Mouse (Mus musculus) kidney, postnatal 4 days (tissue): ENCODE measurements around the gene Cabp2.

ENCODE experiments used
- DNase-seq, 2 experiments: peaks; one replicate each; pipeline ENCODE4 v3.0.0; 2021; ENCODE audit warnings: mixed read lengths in 2 of 2

Cabp2 gene

DNA sequence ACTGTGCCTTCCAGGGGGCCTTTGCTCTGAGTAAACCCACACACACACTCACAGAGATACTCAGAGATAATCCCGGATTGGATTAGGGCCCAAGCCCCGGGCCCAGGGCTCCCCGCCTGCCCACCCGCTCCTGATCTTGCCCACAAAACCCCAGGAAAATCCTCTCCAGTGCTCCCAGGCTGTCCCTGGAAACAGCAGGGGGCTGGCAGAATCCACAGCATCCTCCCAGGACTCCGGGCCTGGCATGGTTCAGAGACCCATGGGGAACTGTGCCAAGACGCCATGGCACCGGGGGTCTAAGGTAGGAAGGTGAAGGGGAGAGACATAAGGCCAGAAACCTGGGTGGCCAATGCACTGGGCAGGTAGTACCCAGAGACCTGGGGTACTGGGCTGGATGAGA, 1.9 kb downstream of the Cabp2 start:
- DNase-seq = no peak

DNA sequence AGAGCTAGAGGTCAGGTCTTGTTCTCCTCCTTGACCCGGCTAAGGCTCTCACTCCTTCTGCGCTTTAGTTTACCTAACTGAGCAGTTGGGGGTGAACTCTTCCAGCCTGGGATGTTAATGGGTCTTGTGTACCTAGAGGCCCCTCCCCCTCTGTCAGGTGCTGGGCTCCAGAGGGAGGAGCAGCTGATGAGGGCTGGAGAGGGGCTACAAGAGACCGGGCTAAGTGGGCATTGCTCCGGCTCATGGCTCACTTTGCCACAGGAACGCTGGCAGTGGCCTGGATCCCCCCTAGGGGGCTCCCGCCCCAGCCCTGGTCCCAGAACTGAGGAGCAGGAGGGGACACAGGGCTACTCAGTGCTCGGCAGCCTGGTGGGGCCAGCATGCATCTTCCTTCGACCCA, 2.4 kb downstream of the Cabp2 start:
- DNase-seq = no peak

DNA sequence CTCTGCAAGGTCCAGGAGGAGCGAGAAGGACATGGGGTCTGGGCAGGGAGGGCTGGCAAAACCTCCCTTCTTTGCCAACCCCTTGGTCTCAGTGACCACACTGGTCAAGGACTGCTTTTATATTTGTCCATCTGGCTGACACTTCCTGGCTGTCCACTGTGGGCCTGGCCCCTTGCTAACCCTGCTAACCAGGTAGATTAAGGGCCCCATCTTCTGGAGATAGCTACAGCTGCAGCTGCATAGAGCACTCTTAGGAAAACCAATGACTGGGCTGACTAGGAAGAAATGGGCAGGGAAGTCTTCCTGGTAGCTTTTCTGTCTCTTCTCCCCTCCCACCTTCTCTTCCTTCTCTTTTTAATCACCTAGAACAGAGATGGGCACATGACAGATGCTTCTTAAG, 3.6 kb downstream of the Cabp2 start:
- peak in 1 of 2 experiments; percentile 46 for DNase-seq

DNA sequence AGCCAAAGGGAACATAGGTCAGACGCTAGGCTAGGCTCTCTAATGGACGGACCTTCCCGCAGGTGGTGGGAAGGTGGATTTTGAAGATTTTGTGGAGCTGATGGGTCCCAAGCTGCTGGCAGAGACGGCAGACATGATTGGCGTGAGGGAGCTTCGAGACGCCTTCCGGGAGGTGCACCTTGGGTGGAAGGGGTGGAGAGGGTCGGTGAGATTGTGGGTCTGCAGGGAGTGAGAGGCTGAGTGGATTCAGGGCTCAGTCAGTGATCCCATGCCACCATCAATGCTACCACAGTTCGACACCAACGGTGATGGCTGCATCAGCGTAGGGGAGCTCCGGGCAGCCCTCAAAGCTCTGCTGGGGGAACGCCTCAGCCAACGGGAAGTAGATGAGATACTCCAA, 4.8 kb downstream of the Cabp2 start:
- DNase-seq = no peak

DNA sequence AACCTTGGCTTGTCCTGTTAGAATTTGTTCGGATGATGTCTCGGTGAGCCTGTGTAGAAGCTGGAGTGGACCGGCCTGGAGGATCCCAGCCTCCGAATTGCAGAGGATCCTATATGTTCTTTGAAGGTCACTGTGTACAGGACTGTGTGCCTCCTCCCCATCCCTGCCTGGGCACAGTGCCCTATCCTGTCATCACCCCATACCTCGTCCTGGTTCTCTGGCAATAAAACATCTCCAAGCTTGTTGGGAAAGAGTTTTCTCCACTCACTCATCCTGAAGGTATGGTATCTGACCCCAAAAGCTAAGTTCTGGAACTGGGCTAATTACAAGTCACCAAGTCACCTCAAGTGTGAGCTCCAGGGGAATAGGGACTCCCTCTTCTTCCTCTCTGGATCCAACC, 5.7 kb downstream of the Cabp2 start:
- no peak for DNase-seq

DNA sequence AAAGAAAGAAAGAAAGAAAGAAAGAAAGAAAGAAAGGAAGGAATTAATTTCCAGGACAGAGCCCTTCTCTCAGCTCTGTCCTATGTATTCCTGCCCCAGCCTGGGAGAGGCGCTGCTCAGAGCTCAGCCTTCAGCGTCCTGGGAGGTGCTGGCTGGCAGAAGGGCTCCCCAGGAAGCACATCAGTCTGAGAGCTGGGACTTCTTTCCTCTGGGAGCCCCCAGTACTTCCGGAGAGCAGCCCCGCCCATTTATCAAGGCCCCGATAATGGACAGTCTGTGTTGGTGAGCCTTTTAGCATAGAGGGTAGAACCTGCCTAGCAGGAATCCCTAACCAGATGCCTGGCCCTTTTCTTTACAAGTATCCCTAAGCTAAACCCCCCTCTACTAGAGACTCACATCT, 6.8 kb downstream of the Cabp2 start:
- DNase-seq = no peak

DNA sequence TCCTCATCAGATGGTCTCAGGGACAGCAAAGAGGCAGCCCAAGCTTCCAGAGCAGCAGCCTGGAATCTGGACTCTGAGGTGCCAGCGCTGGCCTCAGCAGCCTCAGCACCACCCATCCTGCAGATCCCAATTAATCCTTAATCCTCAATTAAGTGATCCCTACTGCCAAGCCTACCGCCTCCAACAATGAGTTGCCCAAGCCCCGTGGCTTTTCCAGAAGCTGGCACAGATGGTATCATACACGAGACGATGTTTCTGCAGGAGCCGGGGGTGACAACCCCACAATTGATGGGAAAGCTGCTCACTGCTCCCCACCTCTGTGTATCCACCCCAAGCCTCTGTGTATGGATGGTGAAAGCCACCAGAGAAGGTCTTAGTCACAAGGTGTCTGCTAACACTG, 7.8 kb downstream of the Cabp2 start:
- DNase-seq = no peak

DNA sequence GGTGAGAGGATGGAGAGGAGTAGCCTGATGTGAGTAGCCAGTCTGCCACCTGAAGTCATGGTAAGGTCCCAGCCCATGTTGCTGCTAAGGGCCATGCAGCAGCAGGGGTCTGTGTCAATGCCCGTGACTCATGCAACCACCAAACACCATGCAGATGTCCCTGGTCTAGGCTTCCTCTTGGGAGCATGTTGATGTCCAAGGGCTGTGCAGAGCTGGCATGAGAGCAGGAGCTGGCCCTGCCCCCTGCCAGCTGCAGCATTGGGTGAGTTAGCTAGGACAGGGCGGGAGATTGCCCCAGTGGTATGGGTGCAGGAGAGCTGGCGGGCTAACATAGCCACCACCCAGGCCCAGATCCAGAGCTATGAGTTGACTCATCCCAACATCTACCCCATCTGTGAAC, 9.1 kb downstream of the Cabp2 start:
- DNase-seq = no peak

DNA sequence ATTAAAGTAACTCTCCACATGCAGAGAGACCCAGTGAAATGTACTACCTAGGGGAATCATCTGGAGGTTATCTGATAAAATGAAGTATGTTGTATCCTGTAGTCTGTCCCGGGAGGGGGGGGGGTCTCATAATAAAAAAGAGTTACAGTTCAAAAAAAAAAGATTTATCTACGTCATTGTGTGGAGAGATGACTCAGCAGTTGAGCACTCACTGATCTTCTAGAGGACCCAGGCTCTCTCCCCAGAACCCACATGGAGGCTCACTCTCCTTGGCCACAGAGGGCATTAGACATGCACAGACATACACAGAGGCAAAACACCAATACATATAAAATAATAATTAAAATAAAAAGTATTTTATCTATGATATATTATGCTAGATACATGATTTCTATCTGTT, 10.0 kb downstream of the Cabp2 start:
- DNase-seq = no peak

DNA sequence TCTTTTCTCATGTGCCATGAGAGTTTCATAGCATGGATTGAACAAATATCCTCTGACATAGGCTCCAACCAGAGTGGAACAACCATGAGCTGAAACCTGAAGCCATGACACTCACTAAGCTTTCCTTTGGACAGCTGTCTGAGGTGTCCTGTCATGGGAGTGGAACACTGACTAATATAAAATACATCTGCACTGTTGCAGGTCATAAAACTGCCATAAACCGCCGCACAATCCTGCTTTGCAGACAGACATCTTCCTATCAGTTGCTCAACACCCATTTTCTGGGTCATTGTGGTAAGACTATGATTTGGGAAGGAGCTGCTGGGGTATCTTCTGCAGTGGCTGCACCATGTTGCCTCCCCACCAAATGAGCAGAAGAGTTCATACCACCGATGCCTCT, 11.4 kb downstream of the Cabp2 start:
- no peak for DNase-seq

DNA sequence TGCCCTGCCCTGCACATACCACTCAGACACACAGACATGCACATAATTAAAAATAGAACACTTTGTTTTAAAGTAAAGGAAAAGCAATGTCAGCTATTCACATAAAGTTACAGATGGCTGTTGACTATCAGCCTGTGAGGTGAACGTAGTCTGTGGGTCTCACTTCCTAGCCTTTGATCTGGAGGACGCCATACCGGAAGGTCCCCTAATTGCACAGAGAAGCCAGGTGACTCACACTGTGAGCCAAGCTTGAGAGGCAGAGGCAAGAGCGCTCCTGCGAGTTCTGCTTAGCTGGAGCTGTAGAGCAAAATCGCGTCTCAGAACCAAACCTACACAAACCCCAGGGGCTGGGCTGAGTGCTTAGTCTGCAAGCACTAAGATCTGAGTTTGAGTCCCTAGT, 12.4 kb downstream of the Cabp2 start:
- no peak for DNase-seq

DNA sequence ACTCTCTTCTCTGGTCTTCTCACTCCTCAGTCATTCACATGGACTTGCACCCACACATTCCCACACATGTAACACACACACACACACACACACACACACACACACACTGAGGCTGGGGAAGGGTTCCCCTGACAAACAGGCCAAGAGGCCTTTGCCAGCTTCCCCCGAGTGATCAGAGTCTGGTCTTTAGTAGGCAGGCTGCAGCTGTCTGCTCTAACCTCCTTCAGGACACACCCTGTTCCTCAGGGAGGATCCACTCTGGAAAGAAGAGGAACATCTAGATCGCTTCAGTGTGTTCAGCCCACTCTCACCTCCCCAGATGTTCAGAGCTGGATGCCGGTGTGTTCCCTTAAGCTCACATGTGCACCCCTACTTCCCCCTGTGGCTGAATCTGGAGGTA, 13.0 kb downstream of the Cabp2 start:
- no peak for DNase-seq

DNA sequence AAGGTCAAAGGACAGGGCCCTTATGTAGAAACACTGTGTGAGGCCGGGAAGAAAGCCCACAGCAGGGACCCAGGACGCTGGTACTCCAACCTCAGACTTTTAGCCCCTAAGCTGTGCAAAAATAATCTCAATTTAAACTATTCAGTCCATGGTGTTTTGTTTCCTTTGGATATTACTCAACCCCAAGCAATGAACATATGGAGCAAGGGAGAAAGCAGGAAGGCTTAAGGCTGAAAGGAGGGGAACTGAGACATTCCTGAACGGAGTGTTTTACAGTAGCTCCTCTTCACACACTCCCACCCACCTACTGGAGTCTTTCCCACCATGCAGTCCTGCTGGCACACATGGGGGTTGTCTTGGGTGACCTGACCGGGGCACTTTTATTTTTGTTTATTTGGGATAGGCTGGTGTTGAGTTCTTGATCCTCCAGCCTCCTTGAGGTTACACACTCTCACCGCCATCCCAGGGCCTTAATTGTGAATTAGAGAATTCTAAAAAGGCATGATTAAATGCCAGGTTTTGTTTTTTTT, 13.5 kb downstream of the Cabp2 start:
- DNase-seq = no peak

DNA sequence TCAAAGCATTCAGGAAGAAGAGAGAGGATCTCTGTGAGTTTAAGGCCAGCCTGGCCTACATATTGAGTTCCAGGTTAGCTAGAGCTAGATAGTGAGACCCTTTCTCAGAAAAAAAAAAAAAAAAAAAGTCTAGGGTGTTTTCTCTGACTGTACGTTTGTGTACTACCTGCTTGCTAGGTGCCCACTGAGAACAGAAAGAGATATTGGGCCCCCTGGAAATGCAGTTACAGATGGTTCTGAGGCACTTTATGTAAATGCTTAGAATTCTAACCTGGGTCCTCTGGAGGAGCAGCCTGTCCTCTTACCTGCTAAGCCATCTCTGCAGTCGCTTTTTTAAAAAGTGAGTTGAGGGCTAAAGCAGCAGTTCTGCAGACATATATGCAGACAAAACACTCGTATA, 14.4 kb downstream of the Cabp2 start:
- no peak for DNase-seq

DNA sequence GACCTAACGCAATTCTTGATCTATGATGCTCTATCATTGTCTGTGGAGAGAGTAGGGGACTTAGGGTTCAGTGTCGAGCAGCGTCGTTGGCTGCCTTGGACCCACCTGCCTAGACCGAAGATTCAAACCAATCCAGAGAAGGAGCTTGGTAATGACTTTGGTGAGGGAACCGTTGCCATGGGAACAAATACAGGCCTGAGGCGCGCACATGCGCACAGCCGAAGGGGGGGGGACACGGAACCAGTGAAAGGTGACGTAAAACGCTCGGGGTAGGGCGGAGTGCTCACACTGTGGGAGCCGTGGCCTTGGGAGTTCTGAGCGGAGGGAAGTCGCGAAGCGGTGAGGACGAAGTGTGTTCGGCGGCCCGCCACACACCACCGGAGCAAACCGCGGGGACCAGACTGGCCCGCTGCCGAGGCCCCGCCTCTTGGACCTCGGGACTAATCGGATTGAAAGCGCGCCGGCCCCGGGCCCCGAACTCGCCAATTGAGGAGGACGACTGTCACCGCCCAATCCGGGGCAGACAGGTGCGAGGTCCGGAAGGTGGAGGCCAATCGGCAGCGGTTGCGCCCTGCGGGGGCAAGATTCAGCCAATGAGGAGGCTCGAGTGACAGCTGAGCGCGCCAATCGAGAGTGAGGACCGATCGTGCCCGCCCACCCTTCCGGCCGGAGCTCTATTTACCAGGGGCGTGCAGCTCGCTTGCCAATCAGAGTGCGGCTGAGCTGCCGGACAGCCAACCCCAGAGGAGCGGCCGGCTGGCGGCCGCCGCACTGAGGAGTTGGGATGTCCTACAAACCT, 15.5 kb downstream of the Cabp2 start, which contains the start of gene Cdk2ap2:
TSS of gene Cdk2ap2 (plus strand) at position 541 of the 799 bp plus-strand sequence.
- DNase-seq = peak; percentile 100

DNA sequence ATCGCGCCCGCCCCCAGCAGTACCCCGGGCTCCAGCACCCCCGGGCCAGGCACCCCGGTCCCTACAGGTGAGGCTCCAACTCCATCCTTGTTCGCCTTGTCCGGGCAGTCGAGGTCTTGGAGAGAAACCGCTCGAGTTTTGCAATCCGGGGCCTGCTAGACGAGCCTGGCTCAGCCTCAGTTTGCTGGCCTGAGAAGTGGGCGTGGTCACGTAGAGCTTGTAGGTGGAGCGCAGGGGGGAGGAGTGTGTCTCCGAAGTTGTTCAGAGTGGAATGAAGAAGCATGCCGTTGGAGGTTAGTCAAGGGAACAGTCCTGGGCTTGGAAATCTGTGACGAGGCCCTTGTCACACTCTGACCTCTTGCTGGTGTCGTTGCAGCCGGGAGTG, 16.1 kb downstream of the Cabp2 start:
- peak; percentile 78 to 86 for DNase-seq

DNA sequence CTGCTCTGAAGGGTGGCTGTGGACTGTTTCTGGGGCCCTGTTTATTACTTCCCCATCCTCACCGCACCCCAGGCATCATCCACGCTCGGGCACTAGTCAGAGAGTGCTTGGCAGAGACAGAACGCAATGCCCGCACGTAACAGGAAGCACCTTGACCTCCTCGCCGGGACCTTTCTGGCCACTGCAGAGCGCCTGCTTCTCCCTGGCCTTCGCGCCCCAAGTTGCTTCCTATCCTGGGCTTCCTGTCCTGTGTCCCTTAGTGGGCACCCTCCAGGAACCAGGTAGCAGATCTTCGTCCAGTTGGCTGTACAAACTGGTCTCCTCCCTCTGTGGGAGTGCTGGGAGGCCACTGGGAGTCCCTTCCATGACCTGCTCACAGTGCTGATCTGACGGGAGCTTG, 17.0 kb downstream of the Cabp2 start:
- no peak for DNase-seq

DNA sequence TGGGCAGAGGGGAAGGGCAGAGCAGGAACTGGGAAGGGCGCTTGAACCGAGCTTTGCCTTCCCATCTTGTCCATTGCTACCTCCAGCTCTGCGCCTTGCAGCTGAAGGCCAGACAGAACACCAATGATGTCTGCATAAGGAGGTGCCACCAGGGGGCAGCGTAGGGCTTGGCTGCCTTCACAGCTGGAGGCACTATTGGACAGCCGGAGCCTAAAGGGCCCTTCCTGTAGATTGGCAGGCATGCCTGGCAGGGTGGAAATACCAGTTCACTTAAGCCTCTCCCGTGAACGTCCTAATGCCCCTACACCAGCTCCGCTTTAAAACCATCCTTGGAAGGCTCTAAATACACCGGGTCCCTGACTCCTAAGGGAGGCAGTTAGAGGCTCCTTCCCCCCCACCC, 17.7 kb downstream of the Cabp2 start:
- DNase-seq = peak; percentile 97

DNA sequence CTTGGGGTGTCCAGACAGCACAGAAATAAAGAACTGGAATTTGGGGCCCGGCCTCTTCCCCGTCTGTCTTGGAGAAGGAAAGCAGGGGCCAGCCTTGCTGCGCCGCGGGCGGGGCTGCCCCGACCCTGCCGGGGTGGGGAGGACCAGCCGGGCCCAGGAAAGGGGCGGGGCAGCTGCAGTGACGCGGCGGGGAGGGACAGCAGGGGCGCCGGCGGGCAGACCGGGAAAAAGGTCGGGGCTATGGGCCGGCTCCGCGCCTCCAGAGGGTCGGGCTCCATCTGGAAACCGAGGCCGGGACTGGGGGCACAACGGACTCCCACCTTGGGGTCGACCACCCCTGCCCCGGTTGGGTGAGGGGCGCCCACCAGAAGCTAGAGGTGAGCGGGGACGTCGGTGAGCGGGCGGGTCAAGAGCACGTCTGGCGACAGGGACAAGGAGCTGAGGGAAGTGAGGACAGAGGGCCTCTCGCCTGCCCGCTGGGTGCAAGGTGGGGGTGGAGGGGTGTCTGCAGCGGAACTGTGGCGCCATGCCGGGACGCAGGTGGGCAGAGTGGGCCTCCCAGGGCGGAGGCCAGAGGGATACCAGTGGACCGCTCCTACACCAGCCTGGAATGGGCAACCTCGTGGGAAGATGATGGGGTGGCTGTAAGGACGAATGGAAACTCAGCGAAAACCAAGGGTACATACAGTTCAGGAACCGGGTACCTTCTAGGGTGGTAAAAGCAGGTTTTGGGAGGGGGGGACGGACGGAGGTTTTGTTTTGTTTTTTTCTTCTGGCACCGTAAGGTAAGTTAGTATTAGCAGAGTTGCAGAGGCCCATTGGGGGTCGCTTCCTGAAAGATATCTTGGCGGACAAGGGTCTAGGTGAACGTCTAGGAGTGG, 18.7 kb downstream of the Cabp2 start, which contains the start of gene Pitpnm1:
TSS of gene Pitpnm1 (plus strand) at position 162 of the 881 bp plus-strand sequence.
- peak; percentile 83 to 85 for DNase-seq

DNA sequence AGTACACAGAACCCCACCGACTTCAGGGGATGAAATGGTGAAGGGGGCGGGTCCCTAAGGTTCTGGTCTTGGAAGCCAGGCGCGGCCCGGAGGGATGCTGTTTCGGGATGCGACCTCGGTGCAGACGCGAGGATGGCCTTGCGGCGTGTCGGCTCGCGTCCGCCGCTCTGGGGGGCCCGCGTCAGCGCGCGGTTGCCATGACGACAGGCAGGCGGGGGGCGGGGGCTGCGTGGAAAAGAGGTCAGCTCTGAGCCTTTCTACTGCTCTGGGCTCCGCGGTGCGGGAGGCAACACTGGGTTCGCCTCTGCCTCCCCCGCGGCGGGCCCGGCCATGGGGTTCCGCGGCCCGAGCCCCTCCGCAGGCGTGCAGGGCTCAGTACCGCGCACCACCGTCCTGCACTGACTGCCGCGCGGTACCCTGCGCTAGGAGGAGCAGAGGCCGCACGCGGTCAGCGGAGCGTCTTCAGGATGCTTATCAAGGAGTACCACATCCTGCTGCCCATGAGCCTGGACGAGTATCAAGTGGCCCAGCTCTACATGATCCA, 19.4 kb downstream of the Cabp2 start:
- DNase-seq = peak; percentile 66 to 71

DNA sequence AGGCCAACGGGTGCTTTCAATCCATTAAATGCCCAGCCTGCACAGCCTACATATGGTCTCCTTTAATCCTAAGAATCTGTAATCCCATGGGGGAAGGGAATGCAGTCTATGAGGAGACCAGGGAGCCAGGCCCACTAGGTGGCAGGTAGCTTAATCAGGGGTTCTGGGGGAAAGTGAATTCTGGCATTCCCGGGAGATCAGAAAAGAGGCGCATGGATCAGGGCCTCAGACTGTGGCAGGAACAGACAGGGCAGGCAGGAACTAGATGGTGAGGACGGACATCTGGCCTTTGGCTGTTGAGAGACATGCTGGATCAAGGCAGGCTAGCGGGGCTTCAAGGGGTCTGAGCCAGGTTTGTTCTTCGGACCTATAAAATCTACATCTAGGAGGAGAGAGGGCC, 20.1 kb downstream of the Cabp2 start:
- no peak for DNase-seq

DNA sequence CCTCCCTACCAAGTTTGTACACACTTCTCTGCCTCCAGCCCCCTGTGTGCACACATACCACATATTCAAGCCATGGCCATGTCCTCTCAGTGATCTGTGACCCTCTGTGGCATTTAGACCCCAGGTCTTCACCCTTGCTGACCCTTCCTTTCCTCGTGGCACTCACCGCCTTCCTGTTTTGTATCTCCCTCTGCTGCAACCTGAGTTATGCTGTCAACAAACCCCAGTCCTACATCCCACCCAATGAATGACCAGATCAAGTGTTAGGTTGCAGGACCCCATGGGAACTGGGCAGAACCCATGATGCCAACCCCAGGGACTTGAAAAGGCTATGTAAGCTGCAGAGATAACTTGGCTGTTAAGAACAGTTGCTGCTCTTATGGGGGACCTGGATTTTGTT, 20.7 kb downstream of the Cabp2 start:
- DNase-seq = no peak

DNA sequence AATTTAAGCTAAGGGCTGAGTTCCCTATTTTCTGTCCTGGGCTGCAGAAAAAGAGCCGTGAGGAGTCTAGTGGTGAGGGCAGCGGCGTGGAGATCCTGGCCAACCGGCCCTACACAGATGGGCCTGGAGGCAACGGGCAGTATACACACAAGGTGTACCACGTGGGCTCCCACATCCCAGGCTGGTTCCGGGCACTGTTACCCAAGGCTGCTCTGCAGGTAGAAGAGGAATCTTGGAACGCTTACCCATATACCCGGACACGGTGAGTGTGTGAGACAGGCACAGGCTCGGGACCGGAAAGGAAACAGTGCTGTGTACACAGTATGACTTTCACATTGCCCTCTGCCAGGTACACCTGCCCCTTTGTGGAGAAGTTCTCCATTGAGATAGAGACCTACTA, 21.2 kb downstream of the Cabp2 start:
- DNase-seq = no peak

DNA sequence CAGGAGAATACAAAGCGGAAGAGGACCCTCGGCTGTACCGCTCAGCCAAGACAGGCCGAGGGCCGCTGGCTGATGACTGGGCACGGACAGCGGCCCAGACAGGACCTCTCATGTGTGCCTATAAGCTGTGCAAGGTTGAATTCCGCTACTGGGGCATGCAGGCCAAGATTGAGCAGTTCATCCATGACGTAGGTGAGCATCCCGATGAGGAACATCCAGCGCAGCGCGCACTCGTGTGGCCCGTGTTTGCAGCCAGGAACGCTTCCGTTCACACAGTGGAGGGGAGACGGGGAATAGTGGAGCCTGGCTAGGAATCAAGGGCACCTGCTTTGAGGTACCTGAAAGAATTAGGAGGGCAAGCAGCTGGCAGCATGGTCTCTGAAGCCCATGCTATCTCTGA, 21.9 kb downstream of the Cabp2 start:
- DNase-seq = no peak
